Mouse (Mus musculus) lung, postnatal 10 days (tissue): ENCODE results near the gene Rft1.

Source experiments
- DNase-seq: peaks from one replicate; pipeline ENCODE4 v3.0.0; 2021

The Rft1 gene

GRCm38 (mm10) chr14:30735810-30736209 lies 81.7 kb downstream of the Rft1 start:
- DNase-seq: no peak

GRCm38 (mm10) chr14:30736413-30736812 lies 82.3 kb downstream of the Rft1 start:
- no peak for DNase-seq
